Mouse (Mus musculus) frontal cortex, adult 2 months (tissue): ENCODE results near the gene Ranbp3l. TPM values are rescaled to one million over a fixed set of nuclear protein-coding genes. Genes with fewer than 3 reads are reported as not detected.
A peak's percentile ranks its signal among the peaks of the same experiment; 100 is the strongest.

ENCODE experiments used
- DNase-seq, 2 experiments: peaks; one replicate each; pipeline ENCODE4 v3.0.0; 2022; ENCODE audit warnings: low spot score in 1 of 2; ENCODE audit errors: extremely low spot score in 1 of 2
- polyA plus RNA-seq: library from polyadenylated mRNA; depleted of rRNA; stranded (reverse); fragments of >200 nt; gene quantifications from 2 replicates; pipeline ENCODE4 v1.2.3, GENCODE M21; 2012; rRNA removed

The Ranbp3l gene
- polyA plus RNA-seq, 1 experiment = 13.1 TPM

- no peak for DNase-seq
These were observed 122.9 kb downstream of the Ranbp3l start for GRCm38 (mm10) chr15:9090662-9091061.

- DNase-seq = no peak
These were observed 126.0 kb downstream of the Ranbp3l start for GRCm38 (mm10) chr15:9093598-9094365.

- peak in 1 of 2 experiments; percentile 67 for DNase-seq
These were observed 126.6 kb downstream of the Ranbp3l start for GRCm38 (mm10) chr15:9094366-9094750.

- DNase-seq = no peak
These were observed 129.1 kb downstream of the Ranbp3l start for GRCm38 (mm10) chr15:9096865-9097264.

- DNase-seq = no peak
These were observed 132.8 kb downstream of the Ranbp3l start for GRCm38 (mm10) chr15:9100446-9101077.

- no peak for DNase-seq
These were observed 138.7 kb downstream of the Ranbp3l start for GRCm38 (mm10) chr15:9106303-9107074.

GRCm38 (mm10) chr15:9110526-9111347 is 143.0 kb downstream of the Ranbp3l start:
- DNase-seq = no peak

GRCm38 (mm10) chr15:9111648-9112047 is 143.9 kb downstream of the Ranbp3l start:
- no peak for DNase-seq

- no peak for DNase-seq
These were observed 145.8 kb downstream of the Ranbp3l start for GRCm38 (mm10) chr15:9113556-9113955.

GRCm38 (mm10) chr15:9114131-9114530 is 146.4 kb downstream of the Ranbp3l start:
- no peak for DNase-seq

- no peak for DNase-seq
These were observed 146.8 kb downstream of the Ranbp3l start for GRCm38 (mm10) chr15:9114599-9114998.

Other genes starting within 250 kb of the Ranbp3l start
- gene Nadk2, start 103.3 kb downstream of the Ranbp3l start, polyA plus RNA-seq = 41.7 and 51.2 TPM in 2 replicates
- 20.2 and 21.3 TPM in 2 replicates for gene Lmbrd2, start 172.6 kb downstream of the Ranbp3l start, polyA plus RNA-seq
- gene Skp2, start 187.5 kb downstream of the Ranbp3l start, polyA plus RNA-seq = 4.7 and 4.8 TPM in 2 replicates